Mouse (Mus musculus) ovary, postnatal 10 days (tissue): ENCODE measurements around the gene Mphosph10.

Source experiments
- DNase-seq: peaks from one replicate; pipeline ENCODE4 v3.0.0; 2022; ENCODE audit warnings: low spot score

The Mphosph10 gene

DNA sequence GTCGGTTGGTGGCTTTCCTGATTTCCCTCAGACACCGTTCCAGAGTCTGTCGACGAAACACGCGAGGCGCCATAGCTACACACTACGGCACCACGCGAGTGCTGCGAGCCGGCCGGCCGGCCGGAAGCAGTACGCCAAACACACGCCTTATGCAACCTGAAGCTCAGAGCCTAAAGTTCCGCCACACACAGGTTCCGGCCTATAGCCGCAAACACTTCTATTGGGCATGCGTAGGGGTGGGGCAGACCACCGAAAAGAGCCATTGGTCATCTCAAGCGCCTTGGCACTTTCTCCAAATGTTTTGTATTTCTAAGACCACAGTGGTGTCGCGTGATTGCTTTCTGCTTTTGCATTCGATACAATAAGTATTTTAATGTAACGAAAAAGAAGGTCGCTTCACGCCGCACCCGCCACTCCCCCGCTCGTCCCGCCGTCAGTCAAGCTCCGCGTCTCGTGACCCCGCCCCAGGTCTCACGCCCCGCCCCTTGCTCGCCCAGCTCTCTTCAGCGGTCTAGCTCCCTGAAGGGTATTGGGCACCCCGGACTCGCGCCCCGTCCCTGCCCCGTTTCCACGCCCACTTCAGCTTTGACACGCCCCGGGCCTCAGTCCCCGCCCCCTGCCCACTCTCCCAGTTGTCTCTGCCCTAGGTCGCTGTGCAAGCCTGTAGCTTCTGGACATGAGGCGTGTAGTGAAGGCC lies at the start of gene Mphosph10, which contains the start of gene Mcee:
Gene Mphosph10 (minus strand): TSS at position 147 of the 697 bp plus-strand sequence.
Gene Mcee (plus strand): TSS at position 486 of the 697 bp plus-strand sequence.
- DNase-seq, result peak; percentile 90

DNA sequence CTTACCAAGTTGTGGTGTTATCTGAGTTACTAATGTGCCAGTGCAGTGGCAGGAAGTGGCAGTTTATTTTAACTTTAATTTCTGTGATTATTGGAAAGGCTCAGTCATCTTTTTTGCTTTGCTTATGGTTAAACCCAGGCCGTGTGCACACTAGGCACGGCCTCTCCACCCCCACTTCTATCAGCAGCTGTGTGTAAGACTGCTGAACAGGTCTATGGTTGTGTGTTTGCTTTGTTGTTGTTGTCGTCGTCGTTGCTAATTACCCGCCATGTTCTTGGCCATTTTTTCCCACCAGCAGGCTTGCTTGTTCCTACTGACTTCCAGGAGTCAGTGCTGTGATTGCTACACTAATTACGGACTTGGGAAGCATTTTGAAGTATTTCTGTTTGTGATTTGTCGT lies 48.5 kb upstream of the Mphosph10 start:
- DNase-seq, result no peak

DNA sequence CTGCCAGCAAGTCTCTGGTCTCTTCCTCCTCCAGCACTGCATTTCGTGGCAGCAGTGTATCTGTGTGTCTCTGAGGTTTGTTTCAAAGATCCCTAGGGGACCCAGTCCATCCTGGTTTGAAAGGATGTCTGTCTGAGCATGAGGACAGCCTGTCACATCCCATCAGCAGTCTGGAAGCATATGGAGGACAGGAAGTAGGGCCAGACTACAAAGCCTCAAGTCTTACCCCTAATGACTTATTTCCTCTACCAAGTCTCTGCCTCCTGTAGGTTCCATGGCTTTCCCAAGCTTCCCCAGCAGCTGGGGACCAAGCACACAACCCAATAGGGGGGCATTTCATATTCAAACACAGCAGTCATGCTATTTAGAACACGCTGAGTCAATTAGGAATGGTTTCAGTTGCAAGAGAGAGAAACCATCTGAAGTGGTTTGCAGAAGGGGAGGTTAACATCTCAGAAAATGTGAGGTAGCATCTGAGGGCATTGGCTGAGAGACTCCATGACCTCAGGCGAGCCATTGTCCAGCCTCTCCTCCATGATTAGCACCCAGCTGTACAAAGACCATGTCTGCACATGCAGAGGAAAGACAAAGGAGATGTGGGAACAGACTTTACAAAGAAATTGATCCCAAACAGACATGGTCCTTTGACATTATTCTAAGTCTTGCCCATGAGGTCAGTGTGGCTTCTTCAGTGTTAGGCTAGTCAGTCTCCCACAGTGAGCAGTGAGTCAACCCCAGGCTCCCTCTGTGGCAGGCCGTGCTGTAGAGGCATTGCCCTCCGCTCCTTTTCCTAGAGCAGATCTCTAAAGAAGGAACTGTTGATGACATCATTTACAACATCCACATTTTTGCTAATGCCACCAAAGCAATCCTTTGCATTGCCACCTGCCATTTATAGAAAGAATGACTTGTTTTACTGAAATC lies 47.8 kb upstream of the Mphosph10 start:
- DNase-seq, result no peak

DNA sequence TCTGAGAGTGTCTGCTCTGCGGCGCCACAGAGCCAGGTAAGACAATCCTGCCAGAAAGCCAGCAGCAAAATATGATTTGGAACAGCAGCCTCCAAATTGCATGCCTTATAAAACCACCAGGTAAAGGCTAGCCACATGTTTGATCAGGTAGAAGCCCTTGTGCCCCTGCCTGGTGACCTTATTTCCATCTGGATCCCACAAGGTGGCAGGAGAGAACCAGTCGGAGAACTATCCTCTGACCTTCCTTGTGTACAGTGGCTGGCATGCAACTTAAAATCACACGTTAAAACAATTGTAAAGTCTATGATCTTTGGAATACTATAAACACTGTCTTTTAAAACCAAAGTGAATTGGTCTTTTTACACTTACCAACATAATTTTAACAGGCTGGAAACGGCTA lies 32.8 kb upstream of the Mphosph10 start:
- DNase-seq, result no peak

DNA sequence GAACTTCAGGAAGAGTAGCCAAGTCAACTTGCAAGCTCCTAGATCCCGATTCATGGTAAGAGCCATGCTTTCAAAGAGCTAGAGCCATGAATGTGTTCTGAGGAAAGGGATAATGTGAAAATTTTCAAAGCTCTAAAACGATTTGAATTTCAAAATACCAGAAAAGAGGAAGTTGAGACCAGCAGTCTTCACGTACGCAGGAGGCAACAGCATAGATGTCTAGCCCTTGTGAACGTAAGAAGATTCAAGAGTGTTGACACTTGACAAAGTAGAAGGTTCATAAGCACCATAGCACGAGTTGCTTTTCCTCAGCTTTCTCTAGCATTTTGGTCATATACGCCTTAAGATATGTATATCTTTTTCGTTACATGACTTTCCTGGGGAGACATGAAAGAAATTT lies 11.9 kb upstream of the Mphosph10 start:
- no peak for DNase-seq

DNA sequence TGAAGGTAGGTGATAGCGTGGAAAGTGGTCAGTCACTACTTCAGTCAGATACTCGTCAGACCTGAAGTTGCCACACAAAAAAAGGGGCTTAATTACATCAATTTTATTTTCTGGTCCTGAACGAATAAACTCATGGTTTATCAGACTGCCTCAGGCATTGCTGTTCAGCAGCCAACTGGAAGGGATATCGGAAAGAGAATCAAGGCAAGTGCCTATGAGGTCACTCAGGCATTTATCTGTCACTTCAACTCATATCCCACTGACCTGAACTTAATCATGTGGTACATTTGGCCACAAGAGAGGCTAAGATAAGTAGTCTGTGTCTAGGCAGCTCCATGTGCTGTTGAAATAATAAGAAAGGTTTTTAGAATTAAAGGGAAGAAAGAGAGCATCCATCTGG lies 10.4 kb upstream of the Mphosph10 start:
- DNase-seq, result no peak

DNA sequence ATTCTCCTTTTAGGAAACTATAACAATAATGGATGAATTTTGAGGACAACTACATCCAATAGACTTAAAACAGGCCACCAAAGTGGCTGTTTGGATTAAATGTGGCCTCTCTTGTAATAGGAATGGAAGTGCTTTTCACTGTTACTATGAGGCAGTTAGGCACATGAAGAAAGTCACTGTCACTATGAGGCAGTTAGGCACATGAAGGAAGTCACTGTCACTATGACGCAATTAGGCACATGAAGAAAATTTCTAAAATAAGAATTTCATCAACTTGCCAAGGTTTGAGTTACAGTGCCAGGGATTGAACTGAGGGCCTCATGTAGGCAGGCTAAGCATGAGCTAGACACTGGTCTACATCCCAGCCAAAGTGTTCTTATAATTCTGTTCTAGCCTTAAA lies 8.7 kb upstream of the Mphosph10 start:
- DNase-seq, result no peak

DNA sequence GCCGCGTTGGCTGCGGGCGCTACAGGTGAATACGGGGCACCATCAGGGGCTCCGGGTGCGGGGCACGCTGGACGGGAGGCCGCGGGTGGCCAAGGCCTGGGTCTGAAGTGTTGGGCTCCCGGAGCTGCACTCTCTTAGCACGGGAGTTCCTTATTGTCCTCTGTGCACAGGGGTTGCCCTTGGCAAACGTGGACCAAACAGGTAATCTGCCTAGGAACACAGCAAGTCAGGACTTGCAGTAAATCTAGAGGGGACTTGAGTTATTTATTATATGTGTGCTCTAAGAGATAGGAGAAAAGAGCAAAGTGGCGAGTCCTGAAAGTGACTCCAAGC lies 717 bp upstream of the Mphosph10 start:
- DNase-seq, result no peak

DNA sequence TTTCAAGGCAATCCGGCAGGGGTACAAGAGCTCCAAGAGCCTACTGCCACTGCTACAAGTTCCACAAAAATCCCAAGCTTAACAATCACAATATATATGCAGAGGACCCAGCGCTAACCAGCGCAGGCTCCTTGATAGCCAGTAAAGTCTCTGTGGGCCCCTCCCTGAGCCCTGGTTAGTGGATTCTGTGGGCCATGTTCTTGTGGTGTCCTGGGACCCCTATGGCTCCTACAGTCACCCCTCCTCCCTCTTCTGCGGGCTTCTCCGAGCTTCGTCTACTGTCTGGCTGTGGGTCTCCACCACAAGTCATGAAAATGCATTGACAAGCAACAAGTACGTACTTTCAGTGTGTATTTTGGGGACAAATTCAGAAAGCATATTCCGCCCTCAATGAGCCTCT lies 589 bp downstream of the Mphosph10 start:
- no peak for DNase-seq

DNA sequence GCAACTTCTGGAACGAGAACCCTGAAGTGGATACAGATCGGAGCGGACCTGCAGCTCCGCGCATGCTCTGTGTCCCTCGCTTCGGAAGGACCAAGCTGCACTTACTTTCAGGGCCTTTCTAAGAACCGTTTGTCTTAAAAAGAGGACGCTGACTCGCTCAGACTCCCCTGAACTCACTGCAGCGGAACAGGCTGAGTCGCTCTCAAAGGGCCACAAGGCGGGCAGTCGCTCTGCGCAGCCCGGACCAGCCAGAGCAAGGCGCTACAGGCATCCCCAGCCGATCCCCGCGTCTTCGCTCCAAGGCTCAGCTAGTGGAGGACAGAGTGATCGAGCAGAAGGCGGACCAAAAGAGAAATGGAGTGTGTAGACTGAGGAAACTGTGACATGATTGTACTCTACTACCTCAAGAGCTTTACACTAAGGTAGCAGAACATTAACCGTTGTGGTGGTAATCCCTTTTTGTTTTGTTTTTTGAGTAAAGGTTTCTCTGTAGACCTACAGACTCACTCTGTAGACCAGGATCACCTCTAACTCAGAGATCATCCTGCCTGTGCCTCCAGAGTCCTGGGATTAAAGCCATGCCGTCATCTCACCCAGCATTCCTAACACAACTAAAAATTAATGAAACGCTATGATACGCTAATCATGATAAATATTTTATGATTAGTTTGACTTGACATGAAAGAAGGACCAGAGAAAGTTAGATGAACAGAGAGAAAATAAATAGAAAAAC lies 18.1 kb downstream of the Mphosph10 start, which contains the start of gene Fan1:
Gene Fan1 (minus strand): TSS at position 266 of the 733 bp plus-strand sequence.
- DNase-seq, result peak; percentile 92

DNA sequence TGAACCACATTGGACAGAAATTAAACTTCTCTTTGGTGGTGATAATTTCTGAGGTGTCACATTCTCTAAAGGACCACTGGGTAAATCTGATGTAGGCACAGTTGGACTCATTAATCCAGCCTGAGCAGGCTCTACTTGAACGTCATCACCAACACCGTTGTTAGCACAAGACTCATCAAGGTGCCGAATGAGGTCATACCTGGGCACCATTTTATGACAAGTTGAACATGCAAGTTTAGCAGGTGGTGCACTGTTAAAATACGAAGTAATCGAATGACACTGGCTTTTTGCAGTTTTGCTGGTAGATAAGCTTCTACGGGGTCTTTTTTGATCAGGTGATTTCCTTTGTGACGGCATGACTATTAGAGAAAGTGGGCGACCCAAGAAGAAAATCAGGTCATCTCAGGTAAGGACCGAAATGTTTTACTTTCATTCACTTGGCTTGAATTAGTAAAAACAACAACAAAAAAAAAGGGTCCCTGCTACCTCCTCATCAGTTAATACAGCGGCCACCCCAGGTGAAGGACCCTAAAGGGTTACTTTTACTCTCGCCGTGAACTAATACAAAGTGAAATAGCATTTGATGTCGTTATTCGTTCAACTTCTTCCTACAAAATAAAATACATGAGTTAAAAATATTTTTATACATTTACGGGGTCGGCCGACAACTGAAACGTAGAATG lies 18.8 kb downstream of the Mphosph10 start:
- DNase-seq, result no peak

DNA sequence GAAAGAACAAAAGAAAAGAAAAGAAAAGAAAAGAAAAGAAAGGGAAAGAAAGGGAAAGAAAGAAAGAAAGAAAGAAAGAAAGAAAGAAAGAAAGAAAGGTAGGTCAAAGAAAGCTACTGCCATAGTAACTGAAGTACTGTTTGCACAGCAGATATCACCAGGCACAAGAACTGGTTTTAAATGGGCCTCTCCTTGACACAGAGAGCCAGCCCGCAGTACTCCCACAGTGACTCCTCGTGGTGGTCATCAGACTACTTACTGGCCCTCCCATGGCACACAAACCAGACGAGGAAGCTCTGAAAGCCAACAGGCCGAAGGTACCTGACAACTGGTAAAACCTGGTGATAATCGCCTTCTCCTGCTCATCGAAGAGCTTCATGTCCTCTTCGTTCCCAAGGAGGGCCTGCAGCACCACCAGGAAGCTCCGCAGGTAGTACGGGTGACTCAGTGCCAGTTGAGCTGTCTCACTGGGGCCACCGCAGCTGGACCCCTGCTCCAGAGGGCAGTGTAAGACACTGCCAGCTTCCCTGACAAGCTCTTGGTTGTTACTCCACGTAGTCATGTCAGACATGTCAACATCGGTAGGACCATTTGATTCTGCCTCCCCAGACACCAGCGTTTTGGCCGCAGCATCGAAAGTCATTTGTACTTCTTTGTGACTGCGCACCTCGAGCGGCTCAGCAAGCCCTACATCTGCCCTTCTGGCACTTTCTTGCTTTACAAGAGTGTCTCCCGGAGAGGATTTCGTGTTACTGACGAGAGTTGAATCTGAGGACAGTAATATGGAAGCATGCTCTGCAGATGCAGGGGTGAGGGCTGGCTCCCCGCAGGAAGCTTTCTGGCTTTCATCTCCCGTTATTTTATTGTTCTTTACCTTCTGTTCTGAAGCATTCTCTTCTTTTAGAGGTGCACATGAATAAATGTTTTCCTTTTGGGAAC lies 19.9 kb downstream of the Mphosph10 start:
- DNase-seq, result no peak

DNA sequence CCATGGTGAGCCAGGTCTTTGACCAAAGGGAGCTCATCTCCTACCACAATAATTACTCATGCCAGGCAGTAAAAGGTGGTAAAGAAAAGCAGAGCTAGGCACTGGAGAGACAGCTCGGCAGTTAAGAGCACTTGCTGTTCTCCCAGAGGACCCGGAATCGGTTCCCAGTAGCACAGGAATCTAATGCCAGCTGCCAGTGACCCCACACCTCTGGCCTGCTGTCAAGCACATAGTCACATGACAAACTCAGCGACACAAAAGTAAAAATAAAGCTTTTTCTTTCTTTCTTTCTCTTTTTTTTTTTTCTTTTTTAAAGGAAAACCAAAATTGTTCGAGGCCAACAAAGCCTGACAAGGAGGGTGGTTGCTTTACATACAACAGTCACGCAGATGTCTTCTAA lies 22.2 kb downstream of the Mphosph10 start:
- DNase-seq, result no peak

DNA sequence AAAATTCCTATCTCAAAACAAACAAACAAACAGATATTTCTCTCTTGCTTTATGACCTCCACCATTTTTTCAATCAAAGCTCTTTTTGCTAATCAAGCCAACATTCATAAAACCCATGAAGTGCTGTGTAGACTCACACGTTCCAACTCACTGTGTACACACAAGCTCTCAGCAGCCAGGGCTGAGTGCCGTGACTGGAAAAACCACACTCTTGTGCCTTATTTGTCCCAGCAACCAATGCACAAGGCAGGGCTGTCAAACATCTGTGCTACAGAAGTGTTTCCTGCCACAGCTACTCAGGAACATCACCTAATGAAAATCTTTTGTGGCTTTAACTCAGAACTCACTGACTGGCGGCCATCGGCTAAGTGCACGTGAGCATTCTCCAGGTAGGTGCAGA lies 26.2 kb downstream of the Mphosph10 start:
- DNase-seq, result no peak

DNA sequence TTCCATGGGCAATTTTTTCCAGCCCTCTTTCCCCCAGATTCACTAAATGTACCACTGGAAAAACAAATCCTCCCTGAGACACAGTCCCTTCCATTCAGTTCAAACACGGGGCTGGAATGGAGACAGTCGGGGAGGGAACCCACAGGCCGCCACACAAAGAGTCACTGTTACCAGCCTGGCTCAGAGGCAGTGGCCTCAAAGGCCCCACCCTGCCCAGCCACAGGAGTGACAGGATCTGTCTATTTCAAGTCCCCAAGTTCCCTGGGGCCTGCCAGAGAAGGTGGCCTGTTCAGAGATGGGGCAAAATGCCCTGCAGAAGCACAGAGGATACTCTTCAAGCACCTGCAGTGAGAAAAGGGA lies 31.5 kb downstream of the Mphosph10 start:
- no peak for DNase-seq

DNA sequence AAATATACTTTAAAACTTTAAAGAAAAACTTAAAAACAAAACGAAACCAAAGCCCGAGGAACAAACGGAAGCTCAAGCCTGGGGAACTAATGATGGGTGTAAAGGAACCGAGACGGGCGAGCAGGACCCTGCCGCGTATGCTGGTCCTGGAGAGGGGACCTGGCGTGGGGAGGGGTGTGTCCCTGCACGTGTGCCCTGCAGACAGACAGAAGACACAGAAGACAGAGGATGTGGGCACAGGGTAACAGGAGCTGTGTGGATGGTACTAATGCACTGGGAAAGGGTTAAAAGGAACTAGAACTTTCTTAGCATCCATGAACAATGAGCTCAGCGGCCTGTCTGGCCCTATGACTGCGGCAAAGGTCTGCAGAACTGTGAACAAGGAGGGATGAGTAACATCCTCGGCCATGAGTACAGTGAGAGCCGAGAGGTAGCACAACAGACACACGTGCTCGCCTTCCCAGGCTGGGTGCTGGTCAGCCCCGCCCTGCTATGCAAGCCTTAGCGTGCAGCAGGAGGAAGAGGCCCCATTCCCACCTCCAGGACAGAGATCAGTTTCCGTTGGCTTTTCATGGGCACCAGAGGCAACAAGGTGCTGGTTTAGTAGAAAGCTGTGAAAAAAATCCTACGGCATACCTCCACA lies 32.0 kb downstream of the Mphosph10 start:
- no peak for DNase-seq

DNA sequence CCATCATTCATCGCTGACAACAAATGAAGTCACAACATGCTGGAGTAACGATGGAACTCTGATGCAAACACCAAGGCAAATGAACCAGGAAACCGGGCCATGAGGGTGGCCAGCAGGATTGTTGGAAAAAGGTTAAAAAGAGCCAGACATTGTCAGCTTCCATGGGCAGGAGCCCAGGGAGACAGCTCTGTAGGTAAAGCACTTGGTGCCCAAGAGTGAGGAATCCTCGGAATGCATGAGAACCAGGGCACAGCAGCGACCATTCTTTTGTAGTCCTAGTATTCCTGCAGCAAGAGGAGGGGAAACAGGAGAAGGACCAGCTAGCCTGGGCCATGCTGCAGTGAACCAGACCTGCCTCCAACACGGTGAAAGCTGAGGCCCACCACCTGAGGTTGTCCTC lies 33.4 kb downstream of the Mphosph10 start:
- no peak for DNase-seq

DNA sequence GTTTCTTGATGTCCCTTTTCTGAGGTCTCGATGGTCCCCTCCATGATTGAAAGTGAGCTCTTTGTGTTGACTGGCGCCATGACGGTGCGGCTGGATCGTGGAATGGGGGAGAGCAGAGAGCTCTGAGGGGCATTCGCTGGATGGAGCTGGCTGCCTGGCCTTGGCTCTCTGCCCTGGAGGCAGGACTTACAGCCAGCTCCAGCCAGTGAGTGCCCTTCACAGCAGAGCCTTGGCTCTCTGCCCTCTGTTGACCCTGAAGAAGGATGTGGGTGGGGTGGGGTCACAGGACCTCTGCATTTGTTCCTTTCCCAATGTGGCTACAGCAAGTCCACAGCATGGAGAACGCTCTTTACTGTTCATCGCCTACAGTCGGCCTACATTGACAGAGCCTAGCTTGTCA lies 34.7 kb downstream of the Mphosph10 start:
- DNase-seq, result no peak

DNA sequence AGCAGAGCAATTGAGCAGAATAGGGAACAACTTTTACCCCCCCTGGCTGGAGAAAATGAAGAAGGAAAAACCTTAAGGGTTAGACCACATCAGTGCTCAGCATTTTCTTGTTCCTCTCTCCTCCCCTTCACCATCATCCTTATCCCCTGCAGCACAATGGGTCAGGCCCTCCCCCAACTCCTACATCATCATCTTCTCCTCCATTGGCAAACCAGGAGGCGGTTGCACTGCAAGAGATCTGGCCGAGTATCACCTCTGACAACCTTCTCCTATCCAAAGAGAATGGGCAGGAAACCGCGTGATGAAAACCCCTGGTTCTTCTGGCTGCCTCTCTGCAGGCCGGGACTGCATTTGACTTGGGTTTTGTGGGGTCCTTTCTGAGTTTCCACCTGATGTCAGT lies 35.4 kb downstream of the Mphosph10 start:
- no peak for DNase-seq

DNA sequence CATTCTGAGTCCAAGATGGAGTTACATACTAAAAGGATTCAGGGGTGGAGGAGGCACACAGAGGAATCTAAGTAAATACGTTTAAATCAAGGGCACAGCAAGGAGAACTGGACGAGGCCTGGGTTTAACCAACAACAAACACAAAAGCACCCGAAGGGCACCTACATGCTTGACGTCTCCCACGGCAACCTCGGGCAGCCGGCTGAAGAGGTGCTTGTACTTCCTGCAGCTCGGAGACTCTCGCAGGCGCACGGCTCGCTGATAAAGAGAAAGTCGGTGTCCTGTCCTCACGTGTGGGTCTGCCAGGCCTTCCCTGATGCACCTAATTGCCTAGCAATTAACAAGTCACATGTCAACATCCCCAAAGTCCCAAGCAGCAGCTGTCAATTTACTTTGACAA lies 37.9 kb downstream of the Mphosph10 start:
- no peak for DNase-seq

DNA sequence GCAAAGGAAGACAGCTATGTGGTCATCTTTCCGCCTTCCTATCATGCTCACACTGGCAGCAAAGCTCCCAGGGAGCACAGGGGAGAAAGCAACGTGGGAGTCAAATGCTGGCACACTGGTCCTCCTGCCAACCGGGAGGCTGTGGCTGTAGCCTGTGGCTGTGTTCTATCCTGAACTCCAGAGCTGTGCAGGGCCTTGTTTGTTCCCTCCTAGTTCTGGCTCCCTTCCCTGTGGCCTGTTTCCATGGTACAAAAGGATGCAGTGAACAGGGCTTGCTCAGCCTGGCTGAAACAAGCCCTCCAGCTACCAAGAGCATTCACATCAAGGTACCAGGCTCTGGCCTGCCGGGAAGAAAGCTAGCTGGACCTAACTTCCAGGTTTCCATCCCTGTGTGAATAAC lies 41.0 kb downstream of the Mphosph10 start:
- no peak for DNase-seq
